Mouse (Mus musculus): Measurements from ENCODE around the gene Slfn5.
"Not testable (repeated sequence)": the region's sequence is repeated elsewhere in the genome, so short reads cannot be mapped to it uniquely, and the experiment has no call there.

DNA sequence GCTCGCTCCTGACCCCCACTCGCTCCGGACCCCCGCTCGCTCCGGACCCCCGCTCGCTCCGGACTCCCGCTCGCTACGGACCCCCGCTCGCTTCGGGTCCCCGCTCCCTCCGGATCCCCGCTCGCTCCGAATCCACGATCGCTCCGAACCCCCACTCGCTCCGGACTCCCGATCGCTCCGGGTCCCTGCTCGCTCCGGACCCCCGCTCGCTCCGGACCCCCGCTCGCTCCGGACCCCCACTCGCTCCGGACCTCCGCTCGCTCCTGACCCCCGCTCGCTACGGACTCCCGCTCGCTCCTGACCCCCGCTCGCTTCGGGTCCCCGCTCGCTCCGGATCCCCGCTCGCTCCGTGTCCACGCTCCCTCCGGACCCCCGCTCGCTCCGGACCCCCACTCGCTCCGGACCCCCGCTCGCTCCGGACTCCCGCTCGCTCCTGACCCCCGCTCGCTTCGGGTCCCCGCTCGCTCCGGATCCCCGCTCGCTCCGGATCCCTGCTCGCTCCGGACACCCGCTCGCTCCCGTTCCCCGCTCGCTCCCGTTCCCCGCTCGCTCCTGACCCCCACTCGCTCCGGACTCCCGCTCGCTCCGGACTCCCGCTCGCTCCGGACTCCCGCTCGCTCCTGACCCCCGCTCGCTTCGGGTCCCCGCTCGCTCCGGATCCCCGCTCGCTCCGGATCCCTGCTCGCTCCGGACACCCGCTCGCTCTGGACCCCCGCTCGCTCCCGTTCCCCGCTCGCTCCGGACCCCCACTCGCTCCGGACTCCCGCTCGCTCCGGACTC lies 19.3 kb upstream of the Slfn5 start:
- TF ChIP-seq MAFK (IDR thresholded peaks at IDR 0.05; ENCODE audit: insufficient read depth, low read depth, low read length); CHD2 (IDR thresholded peaks at IDR 0.05; ENCODE audit: low read depth, low read length): not testable (repeated sequence)

Data from ES-E14 (cell line).